23 mouse cellular contexts compared by ENCODE assay signal in genomic region chr10:117445181-117445790, GRCm38 (mm10).
A peak's percentile ranks its signal among the peaks of the same experiment; 100 is the strongest.
DNase-seq lines count a peak whose midpoint lies in the region; ATAC-seq and TF ChIP-seq lines count a peak whose summit lies in the region.
"Had no signal": no experiment of that assay in that cellular context is flagged by ENCODE, and none has a peak within 500 bp of the region (broad histone marks: within the 10 kb centered on the region; RNA-seq: fewer than 3 reads in every experiment).

No protein-coding gene starts in this region.

- no peak for TF ChIP-seq CTCF in layer of hippocampus, adult 2 months (conservative IDR thresholded peaks at IDR 0.05)
- no peak for TF ChIP-seq CTCF in intestine, postnatal 0 days (IDR thresholded peaks at IDR 0.05; ENCODE audit: low read depth)

- no peaks in the 10 kb centered on the region for H3K27me3 ChIP-seq in intestine, postnatal 0 days (replicated peaks; ENCODE audit: control insufficient read depth, insufficient read depth, low read length)
- H3K27me3 ChIP-seq: embryonic facial prominence, embryonic 12.5 days; embryonic facial prominence, embryonic 15.5 days; heart, embryonic 13.5 days; hindbrain, embryonic 12.5 days; hindbrain, embryonic 15.5 days had no signal

- 0 out of 2 replicates have a peak, but pooled peaks cover 3% of the 10 kb centered on the region for H3K4me1 ChIP-seq in intestine, postnatal 0 days (replicated peaks; ENCODE audit: control insufficient read depth, insufficient read depth, low read length)
- H3K4me1 ChIP-seq: heart, embryonic 10.5 days; heart, embryonic 13.5 days had no signal

- H3K4me3 ChIP-seq in layer of hippocampus, adult 2 months, result no peak overlapping the region
- no peak overlapping the region for H3K4me3 ChIP-seq in intestine, postnatal 0 days (ENCODE audit: low read depth, low read length)
- H3K4me3 ChIP-seq: embryonic facial prominence, embryonic 12.5 days; embryonic facial prominence, embryonic 15.5 days; erythroblast, embryonic 14.5 days; gastrocnemius, adult 2 months; heart, adult 2 months; heart, embryonic 10.5 days; heart, embryonic 13.5 days; hindbrain, embryonic 12.5 days; hindbrain, embryonic 15.5 days had no signal

- H3K9me3 ChIP-seq in intestine, postnatal 0 days (ENCODE audit: control insufficient read depth), result no peaks in the 10 kb centered on the region
- H3K9me3 ChIP-seq: embryonic facial prominence, embryonic 15.5 days; heart, embryonic 10.5 days; hindbrain, embryonic 12.5 days had no signal

- peak; percentile 38; the same call in 1 of the 2 replicates for ATAC-seq in granulocyte monocyte progenitor cell, adult 5-6 weeks (replicated peaks; ENCODE audit: poor library complexity, severe bottlenecking)
- no peak for ATAC-seq in intestine, postnatal 0 days
- ATAC-seq: activated CD4-positive, CD25-positive, alpha-beta regulatory T cell, adult 4 months; forebrain, embryonic 14.5 days; forebrain, postnatal 0 days had no signal

- 61% methylated on average over 6 of the region's 6 CpGs for WGBS in intestine, postnatal 0 days

- no peaks in the 10 kb centered on the region for H3K36me3 ChIP-seq in intestine, postnatal 0 days (ENCODE audit: control insufficient read depth, insufficient read depth)
- H3K36me3 ChIP-seq: embryonic facial prominence, embryonic 12.5 days; embryonic facial prominence, embryonic 15.5 days; heart, embryonic 10.5 days; heart, embryonic 13.5 days; hindbrain, embryonic 12.5 days; hindbrain, embryonic 15.5 days had no signal

- peak; percentile 13 for DNase-seq in heart, adult 11 months
- DNase-seq in heart, postnatal 4 days, result no peak
- DNase-seq in layer of hippocampus, adult 2 months (ENCODE audit: low spot score in 2 of 2), result no peak
- DNase-seq in layer of hippocampus, postnatal 10 days (ENCODE audit: low spot score in 2 of 2), result no peak
- DNase-seq: adrenal gland, postnatal 10 days; adrenal gland, postnatal 36 days; forebrain, postnatal 0 days; gastrocnemius, adult 2 months; gastrocnemius, postnatal 14 days; heart, adult 2 months; heart, postnatal 14 days; kidney, adult 11 months had no signal

- no peak overlapping the region for H3K9ac ChIP-seq in intestine, postnatal 0 days (ENCODE audit: low read depth, low read length)
- H3K9ac ChIP-seq: embryonic facial prominence, embryonic 12.5 days; embryonic facial prominence, embryonic 15.5 days; forebrain, postnatal 0 days; heart, embryonic 13.5 days; hindbrain, embryonic 12.5 days; hindbrain, embryonic 15.5 days had no signal

- H3K27ac ChIP-seq in layer of hippocampus, adult 2 months, result peak overlapping the region; percentile 72
- no peak overlapping the region for H3K27ac ChIP-seq in intestine, postnatal 0 days (ENCODE audit: low read depth, low read length)
- H3K27ac ChIP-seq: embryonic facial prominence, embryonic 12.5 days; embryonic facial prominence, embryonic 15.5 days; gastrocnemius, adult 2 months; heart, adult 2 months; heart, embryonic 10.5 days; heart, embryonic 13.5 days; hindbrain, embryonic 12.5 days; hindbrain, embryonic 15.5 days had no signal

- no peak overlapping the region for H3K4me2 ChIP-seq in intestine, postnatal 0 days (replicated peaks; ENCODE audit: low read depth)
- H3K4me2 ChIP-seq: embryonic facial prominence, embryonic 12.5 days; embryonic facial prominence, embryonic 15.5 days; heart, embryonic 13.5 days; hindbrain, embryonic 12.5 days; hindbrain, embryonic 15.5 days had no signal
